Mouse (Mus musculus) erythroid progenitor cell, adult 5-6 weeks (primary cell): ENCODE measurements around the gene Mgat5. TPM values are rescaled to one million over a fixed set of nuclear protein-coding genes. Genes with fewer than 3 reads are reported as not detected.

Experiments
- ATAC-seq: replicated peaks from 2 replicates; pipeline ENCODE4 v1.8.0; 2016; ENCODE audit warnings: moderate number of reproducible peaks, mild to moderate bottlenecking, moderate TSS enrichment, inconsistent platforms; ENCODE audit not compliant: poor library complexity, low FRiP score, severe bottlenecking
- total RNA-seq, 2 experiments: library from RNA; stranded (forward) in 1 of 2; stranded (reverse) in 1 of 2; fragments of 150-400 nt in 1 of 2; fragments of 186-747, 209-891 nt in 1 of 2; gene quantifications; 2 replicates each; pipeline versions ENCODE4 v1.2.3 to v1.2.4; 2015 to 2017; ENCODE audit warnings: low replicate concordance in 2 of 2

The Mgat5 gene
- total RNA-seq, 2 experiments from 2014 or later, result 4.4 to 10.1 TPM

GRCm38 (mm10) chr1:127248433-127248832, 43.6 kb downstream of the Mgat5 start:
- no peak for ATAC-seq

- no peak for ATAC-seq
These were observed 44.8 kb downstream of the Mgat5 start for GRCm38 (mm10) chr1:127249621-127250020.

- no peak for ATAC-seq
These were observed 45.5 kb downstream of the Mgat5 start for GRCm38 (mm10) chr1:127250313-127250712.

GRCm38 (mm10) chr1:127251751-127252150, 46.9 kb downstream of the Mgat5 start:
- ATAC-seq, result no peak

- ATAC-seq, result no peak
These were observed 52.2 kb downstream of the Mgat5 start for GRCm38 (mm10) chr1:127257005-127257404.

GRCm38 (mm10) chr1:127259669-127260068, 54.9 kb downstream of the Mgat5 start:
- no peak for ATAC-seq

- ATAC-seq, result no peak
These were observed 56.2 kb downstream of the Mgat5 start for GRCm38 (mm10) chr1:127260969-127261368.

GRCm38 (mm10) chr1:127262170-127262837, 57.5 kb downstream of the Mgat5 start:
- ATAC-seq, result no peak

GRCm38 (mm10) chr1:127267985-127268384, 63.2 kb downstream of the Mgat5 start:
- no peak for ATAC-seq

- ATAC-seq, result no peak
These were observed 64.5 kb downstream of the Mgat5 start for GRCm38 (mm10) chr1:127269343-127269742.

- ATAC-seq, result no peak
These were observed 65.6 kb downstream of the Mgat5 start for GRCm38 (mm10) chr1:127270273-127271020.

GRCm38 (mm10) chr1:127271156-127271555, 66.3 kb downstream of the Mgat5 start:
- ATAC-seq, result no peak

GRCm38 (mm10) chr1:127273363-127273762, 68.5 kb downstream of the Mgat5 start:
- no peak for ATAC-seq

- ATAC-seq, result no peak
These were observed 70.9 kb downstream of the Mgat5 start for GRCm38 (mm10) chr1:127275572-127276324.

- ATAC-seq, result no peak
These were observed 73.3 kb downstream of the Mgat5 start for GRCm38 (mm10) chr1:127278067-127278466.

GRCm38 (mm10) chr1:127280256-127280655, 75.4 kb downstream of the Mgat5 start:
- no peak for ATAC-seq

- no peak for ATAC-seq
These were observed 80.2 kb downstream of the Mgat5 start for GRCm38 (mm10) chr1:127284975-127285374.

GRCm38 (mm10) chr1:127287505-127287904, 82.7 kb downstream of the Mgat5 start:
- ATAC-seq, result no peak

GRCm38 (mm10) chr1:127290879-127291278, 86.1 kb downstream of the Mgat5 start:
- no peak for ATAC-seq

GRCm38 (mm10) chr1:127291721-127292120, 86.9 kb downstream of the Mgat5 start:
- no peak for ATAC-seq

- ATAC-seq, result no peak
These were observed 88.5 kb downstream of the Mgat5 start for GRCm38 (mm10) chr1:127293286-127293685.
